Mouse (Mus musculus): ENCODE results near the gene Slc12a7.

The Slc12a7 gene

DNA sequence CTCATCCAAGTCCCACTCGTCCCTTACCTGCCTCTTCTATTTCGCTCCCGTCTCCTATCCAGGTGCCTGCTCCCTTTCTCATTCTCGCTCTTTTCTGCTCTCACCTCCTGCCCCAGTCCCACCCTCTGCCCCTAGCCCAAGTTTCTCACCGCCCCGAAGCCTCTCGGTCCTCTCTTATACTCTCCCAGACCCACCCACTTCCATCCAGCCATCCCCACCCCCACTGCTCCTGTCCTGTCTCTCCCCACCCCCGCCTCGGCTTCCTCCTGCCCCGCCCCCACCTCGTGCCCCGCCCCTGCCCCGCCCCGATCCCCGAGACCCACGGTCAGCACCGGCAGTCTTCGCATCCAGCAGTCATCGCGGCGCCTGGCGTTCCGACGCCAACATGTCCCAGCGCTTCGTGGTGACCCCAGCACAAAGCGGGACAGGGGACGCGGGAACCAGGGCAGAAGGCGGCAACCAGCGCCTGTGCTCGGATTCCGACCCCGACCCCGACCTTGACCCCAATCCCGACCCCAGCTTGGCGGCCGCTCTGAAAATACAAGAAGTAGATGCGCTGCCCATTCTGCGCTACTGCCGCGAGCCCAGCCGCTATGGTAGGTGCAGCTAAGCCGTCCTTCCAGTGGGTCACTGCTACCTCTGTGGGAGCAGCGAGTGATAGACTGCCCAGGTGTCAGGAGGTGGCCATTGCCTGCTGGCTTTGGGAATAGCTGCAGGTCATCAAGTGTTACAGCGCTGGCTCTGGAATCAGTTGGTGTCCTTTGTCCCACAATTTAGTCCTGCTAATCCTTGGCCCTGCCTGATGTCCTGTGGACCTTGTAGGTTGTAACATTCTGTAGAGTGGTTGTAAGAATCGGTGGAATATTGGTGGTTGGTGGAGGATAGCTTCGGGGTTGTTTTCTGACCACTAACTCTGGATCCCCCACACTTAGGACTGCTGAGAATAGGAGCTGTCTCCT, at the start of gene Slc12a7:
Gene Slc12a7, plus strand, starts transcription at position 353 of the 959 bp plus-strand sequence.
- peak; percentile 52 for DNase-seq (ENCODE audit: low read depth)

DNA sequence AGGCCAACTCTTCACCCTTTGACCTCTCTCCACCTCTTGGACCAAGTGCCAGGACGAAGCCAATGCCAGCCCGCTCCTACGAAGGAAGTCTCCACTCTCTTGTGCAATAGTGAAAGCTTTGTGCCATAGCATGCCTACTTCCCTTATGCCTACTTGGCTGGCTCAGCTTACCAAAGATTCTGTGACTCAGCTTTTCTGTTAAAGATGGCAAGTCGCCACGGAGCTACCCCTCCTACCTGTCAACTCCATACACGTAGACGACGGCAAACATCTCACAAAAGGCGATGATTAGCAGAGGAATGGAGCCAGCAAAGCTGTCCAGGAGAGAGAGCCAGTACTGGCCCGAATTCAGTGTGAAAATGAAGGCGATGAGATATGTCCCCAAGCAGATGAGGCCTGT, 49.2 kb upstream of the Slc12a7 start:
- no peak for DNase-seq (ENCODE audit: low read depth)

DNA sequence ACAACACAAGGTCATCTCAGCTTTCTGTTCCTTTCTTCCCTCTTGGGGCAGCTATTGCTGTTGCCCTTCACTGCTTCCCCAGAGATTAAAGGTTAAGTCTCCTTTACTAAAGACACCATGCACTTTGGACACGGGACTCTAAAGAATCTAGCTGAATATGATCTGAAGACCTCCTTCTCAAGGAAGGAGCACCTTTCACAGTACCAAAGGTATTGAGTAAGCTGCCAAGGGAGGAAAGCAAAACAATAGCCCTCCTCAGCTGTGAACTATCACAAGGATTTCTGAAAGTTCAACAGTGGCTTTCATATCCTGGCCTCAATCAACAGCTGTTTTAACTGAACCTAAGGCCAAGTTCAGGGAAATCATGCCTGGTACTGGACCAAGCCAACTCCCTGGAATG, 48.5 kb upstream of the Slc12a7 start:
- no peak for DNase-seq (ENCODE audit: low read depth)

DNA sequence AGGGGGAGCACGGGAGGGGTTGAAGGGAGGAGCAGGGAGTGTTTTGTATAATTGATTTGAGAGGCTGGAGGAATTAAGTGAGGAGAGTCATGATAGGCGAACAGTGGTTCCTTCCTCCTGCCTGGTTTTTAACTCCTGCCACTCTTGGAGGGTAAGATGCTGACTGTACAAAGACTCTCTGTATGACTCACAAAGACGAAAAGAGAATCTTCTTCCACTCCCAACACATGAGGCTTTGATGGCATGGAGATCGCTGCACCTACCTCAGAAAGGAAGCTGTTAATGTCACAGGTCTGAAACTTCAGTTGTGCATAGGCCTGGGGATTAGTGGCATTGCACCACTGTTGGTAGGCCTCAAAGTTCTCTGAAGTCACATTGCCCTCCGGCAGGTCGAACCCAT, 47.4 kb upstream of the Slc12a7 start:
- no peak for DNase-seq (ENCODE audit: low read depth)

DNA sequence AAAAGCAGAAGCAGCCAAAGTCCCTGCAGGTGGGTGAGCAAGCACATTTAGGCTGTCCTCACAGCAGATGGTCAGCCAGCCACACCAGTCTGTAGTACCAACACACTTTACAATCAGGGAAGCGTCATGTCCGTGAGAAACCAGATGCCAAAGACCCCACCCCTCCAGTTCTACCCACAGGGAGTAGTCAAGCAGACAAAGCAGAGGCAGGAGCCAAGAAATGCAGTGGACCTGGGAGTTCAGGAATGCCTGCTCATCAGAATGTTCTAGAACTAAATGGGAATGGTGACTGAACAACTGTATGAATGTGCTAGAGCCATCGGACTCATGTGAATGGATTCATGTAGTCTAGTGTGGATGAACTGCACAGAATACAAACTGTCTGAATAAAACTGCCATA, 45.3 kb upstream of the Slc12a7 start:
- no peak for DNase-seq (ENCODE audit: low read depth)

DNA sequence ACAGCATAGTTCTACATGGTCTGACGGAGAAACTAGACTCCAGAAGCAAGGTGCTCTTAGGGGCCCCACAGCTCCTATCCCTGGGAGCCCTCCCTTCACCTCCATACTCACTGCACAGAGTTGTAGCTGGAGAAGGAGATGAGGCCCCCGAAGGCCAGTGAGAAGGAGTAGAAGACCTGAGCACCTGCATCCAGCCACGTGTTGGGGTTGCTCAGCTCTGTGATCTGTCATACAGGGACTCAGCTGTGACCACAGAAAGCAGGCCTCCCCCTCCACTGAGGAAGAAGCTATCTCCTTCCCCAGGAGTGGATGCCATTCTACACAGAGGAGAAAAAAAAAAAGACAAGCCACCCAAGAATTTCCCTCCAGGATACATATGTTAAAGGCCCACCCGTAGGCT, 44.0 kb upstream of the Slc12a7 start:
- DNase-seq (ENCODE audit: low read depth) = no peak

DNA sequence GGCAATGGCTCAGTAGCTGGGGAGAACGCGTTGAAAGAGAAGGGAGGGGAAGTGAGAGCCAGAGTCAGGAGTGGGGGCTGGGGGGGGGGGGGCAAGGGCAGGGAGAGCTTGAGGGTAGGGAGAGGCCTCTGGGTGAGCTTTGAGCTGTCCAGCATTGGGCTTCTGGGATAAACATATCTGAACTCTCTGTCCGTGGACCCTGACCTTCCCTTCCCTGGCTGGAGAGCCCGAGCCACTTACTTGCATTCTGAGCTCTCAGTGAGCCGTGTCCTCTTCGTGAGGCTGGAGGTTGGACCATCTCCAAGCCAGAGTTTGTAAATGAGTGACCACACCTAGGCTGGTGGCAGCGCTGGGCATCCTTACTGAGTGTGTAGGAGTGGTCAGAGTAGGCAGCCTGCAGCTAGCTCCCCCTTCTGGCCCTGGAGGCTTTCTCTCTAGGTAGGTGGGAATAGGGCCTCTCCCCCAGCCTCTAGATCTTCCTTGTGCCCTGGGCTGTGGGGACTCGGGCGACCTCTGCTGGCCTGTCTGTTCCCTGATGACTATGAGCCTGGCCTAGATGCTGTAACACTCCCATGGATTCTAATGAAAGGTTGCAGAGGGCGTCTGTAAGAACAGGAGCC, 40.5 kb upstream of the Slc12a7 start:
- peak; percentile 82 for DNase-seq (ENCODE audit: low read depth)

DNA sequence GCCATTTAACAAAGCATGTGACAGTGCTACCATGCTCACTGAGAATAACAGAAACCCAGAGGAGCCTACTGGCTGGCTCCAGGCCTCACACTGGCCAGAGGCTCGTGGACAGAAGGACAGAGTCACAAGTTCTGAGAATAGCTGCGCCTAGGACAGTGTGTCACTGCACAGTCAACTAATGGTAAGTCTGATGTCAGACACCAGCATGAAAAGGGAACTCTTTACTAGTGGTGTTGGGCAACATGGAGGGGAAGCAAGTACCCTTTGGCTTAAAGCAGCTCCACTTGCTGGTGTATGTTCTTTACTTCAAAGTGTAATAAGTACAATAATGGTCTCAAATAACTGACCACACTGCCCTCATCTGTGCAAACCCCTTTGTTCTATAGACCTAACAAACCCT, 39.6 kb upstream of the Slc12a7 start:
- DNase-seq (ENCODE audit: low read depth) = no peak

DNA sequence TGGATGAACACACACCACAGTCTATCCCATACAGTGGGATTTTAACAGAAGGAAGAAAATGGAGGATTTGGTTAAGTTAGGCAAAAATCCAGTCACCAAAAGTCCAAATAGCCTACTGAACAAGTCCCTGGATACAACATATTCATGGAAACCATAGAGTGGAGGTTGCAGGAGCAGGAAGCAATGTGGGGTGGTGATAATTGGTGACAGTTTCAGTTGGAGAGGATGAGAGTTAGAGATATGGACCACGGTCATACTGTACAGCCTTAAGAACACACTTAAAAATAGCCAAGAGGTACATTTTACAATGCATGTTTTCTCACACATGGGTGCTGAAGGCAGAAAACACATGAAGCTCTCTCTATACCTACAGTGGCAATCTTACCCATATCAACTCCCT, 37.9 kb upstream of the Slc12a7 start:
- no peak for DNase-seq (ENCODE audit: low read depth)

DNA sequence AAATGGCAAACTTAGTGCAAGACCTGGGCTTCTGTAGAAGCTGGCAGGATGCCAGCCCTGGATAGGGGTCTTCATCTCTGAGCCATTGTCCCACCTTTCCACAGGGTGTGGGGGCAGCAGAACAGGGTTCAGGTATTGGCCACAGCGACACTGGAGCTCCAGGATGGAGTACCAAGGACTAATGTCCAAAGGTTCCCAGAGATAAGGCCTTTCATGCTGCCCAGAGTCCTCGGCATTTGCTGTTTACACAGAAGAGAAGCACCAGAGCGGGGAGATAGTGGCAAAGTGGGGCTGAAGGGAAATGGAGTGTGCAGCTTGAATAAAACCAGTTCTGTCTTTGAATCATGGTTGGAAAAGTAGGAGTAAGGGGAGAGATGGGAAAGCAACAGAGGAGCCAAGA, 36.4 kb upstream of the Slc12a7 start:
- DNase-seq (ENCODE audit: low read depth) = no peak

DNA sequence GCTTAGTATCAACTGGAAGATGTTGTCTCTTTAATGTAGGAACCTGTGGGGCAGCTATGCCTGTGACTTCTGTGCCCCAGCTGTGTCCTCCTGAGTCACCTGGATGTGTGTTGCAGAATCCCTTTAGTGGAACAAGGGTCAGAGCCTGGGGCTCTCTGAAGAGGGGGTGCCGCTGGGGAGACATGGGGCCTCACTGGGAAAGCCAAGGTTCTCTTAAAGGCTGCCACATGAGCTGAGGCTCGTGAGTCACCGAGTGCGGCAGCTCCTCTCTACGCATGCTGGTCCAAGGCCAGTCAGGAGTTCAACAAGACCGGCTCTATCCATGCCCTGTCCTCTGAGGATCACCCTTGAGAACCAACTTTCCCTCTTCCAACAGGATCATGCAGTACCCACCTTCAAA, 33.2 kb upstream of the Slc12a7 start:
- DNase-seq (ENCODE audit: low read depth) = no peak

DNA sequence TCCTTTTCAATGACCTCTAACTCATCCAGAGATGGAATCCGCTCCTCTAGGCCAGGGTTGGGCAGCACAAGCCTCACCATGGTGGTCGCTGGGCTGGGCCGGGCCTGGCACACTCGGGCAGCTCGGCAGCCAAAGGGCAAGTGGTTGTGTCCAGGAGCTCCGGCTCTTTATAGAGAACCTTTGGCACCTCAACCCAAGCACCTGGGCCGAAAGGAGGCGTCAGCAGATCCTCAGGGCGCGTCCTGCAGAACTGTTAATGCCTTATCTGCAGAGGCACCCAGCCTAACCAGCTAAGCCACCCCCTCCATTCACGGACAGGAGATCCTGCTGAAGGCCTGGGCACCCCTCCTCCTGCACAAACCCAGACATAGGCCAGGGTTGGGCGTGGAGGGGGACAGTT, 32.3 kb upstream of the Slc12a7 start:
- DNase-seq (ENCODE audit: low read depth) = no peak

DNA sequence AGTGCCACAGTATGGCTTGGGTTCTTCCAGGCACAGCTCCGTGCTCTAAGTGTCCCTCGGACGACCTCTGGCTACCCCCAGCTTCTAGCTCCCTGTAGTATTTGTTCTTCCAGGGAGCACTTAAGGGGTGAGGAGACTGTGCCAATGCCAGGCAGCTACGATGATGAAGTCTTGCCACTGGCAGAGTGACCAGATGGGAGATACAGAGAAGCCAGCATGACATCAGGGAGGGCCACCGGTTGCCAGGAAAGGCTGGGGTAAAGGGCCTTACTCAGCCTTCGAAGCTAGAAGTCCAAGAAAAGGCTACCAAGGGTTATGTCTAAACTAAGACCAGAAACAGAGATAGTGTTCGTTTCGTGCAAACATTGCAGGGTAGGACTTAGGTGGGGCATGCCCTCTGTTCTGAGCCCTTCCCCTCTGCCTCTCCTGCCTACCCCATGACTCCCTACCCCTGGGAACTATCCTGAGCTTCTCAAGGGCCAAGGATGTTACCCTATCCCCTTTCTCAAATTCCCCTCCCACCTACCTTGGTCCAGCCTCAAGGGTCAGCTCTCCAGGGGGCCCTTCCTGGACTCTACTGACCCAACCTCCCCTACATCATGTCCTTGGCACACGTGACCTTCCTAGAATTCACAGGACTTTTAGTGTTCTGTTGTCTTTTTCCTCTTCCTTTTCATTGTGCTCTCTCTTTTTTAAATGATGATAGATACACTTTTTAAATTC, 31.6 kb upstream of the Slc12a7 start:
- DNase-seq (ENCODE audit: low read depth) = no peak

DNA sequence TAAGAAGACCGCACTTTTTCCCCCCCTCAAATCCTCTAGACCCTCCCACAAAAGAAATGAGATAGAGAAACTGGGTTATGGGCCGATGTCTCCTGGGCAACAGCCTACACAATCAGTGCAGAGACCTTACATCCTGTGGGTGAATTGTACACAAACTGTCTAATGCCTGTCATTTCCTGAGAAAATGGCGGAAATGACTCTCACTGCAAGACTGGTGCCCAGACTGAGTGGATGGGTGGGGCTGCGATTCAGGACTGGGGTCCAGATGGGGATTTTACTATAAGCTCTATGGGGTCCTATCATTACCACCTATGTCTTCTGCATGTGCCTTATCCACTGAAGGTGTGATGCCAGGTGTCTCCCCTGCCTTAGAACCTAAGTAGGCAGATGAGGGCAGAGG, 30.1 kb upstream of the Slc12a7 start:
- peak; percentile 89 for DNase-seq (ENCODE audit: low read depth)

DNA sequence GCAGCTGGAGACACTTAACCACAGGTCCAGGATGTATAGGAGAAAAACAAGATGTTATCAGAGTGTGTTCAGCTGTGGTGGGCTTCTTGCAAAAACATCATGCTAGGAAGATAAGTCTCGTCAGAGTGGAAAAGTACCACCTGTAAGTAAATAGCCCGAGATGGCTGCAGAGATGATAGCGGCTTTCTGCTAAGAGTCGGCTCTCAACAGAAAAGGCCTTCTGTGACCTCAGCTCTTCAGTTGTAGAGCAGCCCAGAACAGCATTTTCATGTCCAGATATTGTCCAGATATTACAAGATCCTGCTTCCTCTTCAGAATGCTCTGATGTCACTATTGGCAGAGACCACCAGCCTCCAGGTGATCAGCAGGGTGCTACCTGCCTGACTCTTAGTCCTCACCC, 29.4 kb upstream of the Slc12a7 start:
- DNase-seq (ENCODE audit: low read depth) = peak; percentile 72

DNA sequence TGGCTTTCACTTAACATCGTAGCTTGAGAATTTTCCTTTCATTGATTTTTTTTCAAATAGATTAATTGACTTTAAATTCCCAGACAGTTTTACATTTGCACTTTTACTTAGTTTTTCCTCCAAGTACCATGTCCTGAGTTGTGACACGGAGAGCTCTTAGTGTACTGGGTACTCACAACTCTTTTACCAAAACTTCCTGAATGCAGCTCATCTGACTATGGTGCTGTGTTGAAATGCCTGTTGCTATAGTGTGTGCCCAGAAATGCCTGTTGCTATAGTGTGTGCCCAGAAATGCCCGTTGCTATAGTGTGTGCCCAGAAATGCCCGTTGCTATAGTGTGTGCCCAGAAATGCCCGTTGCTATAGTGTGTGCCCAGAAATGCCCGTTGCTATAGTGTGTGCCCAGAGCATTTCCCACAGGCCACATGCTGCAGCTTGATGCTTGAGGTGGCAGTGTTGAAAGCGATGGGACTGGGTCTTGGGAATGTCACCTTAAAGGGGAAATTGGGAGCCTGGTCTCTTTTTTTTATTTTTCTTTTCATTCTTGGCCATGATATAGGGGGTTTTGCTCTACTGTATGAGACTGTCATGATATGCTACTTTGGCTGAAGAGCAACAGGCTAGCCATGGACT, 28.1 kb upstream of the Slc12a7 start, which contains the start of gene Slc6a19:
Gene Slc6a19, minus strand, starts transcription at position 172 of the 632 bp plus-strand sequence.
- no peak for DNase-seq (ENCODE audit: low read depth)

DNA sequence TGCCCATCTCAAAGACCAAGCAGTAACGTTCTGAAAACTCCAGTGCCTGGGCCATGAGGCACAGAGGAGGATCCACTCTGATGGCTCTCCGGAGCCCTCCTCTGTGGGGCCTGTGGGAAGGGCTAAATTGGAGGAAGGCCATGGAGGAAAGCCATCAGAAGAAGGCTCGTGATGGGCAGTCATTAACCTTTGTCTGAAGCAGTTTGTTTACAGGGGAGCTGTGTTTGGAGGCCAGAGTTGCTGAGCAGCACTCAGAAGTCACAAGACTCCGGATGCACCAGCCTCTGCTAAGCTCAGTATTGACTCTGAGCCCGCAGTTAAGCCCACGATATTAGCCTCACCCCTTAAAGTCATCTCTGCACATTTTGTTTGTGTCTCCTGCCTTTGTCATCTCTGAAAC, 23.4 kb upstream of the Slc12a7 start:
- peak; percentile 37 for DNase-seq (ENCODE audit: low read depth)

DNA sequence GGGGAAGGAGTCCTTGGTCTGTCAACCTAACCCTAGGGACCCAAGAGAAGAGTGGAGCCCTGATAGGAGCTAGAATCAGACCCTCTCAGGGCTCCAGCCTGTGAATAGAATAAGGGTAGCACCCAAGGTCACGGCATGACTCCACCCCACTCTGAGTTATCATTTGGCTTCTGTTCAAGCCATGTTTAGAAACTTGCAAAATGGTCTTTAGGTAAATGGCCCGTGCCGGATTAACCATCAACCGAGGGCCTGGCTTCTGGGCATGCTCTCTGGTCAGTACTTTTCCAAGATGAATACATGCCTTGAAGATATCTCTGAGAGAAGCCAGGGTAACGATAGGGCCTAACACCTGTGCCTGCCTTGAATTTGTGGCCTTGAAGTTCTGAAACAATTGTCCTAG, 21.7 kb upstream of the Slc12a7 start:
- DNase-seq (ENCODE audit: low read depth) = no peak

DNA sequence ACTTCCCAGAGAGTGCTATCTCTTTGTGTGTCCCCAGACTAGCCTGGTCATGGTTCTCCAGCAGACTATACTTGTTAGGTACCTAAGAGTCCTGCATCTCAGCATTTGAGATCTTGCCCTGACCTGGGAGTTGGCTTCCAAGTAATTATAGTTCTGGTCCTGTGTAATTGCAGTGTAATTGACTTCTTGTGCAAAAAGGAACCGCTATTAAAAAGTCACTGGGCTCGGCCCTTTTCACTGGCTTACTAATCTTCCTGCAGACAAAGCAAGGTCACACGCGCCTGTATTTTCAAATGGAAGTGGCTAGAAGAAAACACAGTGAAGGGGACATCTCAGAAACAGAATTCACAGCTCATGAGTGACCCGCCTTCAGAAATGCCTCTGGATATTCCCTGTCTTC, 21.1 kb upstream of the Slc12a7 start:
- no peak for DNase-seq (ENCODE audit: low read depth)

DNA sequence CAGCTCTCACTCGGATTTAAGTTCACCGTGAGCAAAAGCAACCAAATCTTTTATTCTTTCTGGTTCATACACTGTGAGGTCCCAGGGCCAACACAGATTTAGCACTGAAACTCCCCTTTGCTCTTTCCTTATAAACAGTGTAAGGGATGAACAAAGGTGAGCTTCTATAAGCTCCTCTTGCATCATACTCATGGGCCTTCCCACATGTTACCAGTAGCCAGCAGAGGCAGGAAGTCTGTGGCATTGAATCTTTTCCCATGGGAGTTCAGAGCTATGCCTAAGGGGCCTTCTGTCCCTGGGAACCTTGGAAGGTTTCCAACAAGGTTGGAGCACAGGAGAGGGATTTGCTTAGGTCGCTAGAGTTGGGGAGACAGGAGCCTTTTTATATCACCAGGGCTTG, 20.7 kb upstream of the Slc12a7 start:
- no peak for DNase-seq (ENCODE audit: low read depth)

DNA sequence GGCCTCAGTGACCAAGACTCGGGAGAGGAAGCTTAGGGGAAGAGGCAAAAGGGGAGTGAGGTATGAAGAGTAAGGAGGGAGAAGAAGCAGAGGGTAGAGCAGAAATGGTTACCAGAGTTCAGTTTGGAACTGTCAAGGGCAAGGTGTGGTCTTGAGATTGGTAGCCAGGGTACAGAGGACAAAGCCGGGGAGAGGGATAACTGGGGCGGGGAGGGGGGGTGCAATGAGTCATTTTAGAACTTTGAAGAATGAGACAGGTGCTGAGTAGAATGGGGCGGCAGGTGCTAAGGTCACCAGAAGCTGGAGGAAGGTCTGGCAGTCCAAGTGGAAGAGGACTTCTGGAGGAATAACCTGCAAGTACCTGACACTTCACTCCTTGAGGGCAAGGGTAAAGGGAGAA, 19.7 kb upstream of the Slc12a7 start:
- DNase-seq (ENCODE audit: low read depth) = no peak

DNA sequence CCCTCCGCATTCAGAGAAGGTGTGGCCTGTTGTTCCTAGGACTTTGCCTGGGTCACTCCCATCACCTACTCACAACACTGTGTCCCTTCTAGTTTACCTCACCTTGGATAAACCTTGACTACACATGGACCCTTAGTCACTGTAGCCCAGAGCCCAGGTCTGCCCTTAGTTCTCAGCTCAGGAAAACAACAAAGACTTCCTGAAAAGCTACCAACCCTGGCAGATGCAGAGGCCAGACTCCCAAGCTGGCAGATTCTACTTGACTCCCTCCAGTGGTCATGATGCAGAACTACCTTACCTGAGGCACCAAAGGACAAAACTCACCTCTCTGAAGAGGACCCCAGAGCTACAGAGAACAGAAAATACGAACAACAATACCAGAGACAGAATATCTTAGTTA, 18.9 kb upstream of the Slc12a7 start:
- peak; percentile 79 for DNase-seq (ENCODE audit: low read depth)

All from naive thymus-derived CD4-positive, alpha-beta T cell, adult 2 months (primary cell).